Mouse (Mus musculus) adrenal gland, adult 18-20 months (tissue): Measurements from ENCODE around the gene Rnf151. TPM values are rescaled to one million over a fixed set of nuclear protein-coding genes. Genes with fewer than 3 reads are reported as not detected.
"Not testable (repeated sequence)": the region's sequence is repeated elsewhere in the genome, so short reads cannot be mapped to it uniquely, and the experiment has no call there.

Experiments
- DNase-seq, 2 experiments: peaks; one replicate each; pipeline ENCODE4 v3.0.0; 2021 to 2022; ENCODE audit warnings: low spot score in 2 of 2
- total RNA-seq, 2 experiments: library from RNA; stranded (reverse); gene quantifications; 1 replicate in 1 of 2; 2 replicates in 1 of 2; pipeline ENCODE4 v1.2.3; 2021

Gene Rnf151
- total RNA-seq, 2 experiments from 2014 or later: not detected

- DNase-seq: no peak
Measured at GRCm38 (mm10) chr17:24733434-24734050, 15.7 kb upstream of the Rnf151 start.

- no peak for DNase-seq
Measured at GRCm38 (mm10) chr17:24732233-24732935, 14.5 kb upstream of the Rnf151 start.

- DNase-seq: no peak
Measured at GRCm38 (mm10) chr17:24730787-24731186, 12.9 kb upstream of the Rnf151 start.

- DNase-seq: no peak
Measured at GRCm38 (mm10) chr17:24729067-24729466, 11.2 kb upstream of the Rnf151 start.

GRCm38 (mm10) chr17:24728184-24728583, 10.3 kb upstream of the Rnf151 start:
- no peak for DNase-seq

- DNase-seq: no peak
Measured at GRCm38 (mm10) chr17:24727618-24728017, 9.8 kb upstream of the Rnf151 start, which contains the start of gene Rpl3l. Gene Rpl3l (plus strand): TSS chr17:24727820.

- DNase-seq: no peak
Measured at GRCm38 (mm10) chr17:24725637-24726390, 8.0 kb upstream of the Rnf151 start.

GRCm38 (mm10) chr17:24724184-24724583, 6.3 kb upstream of the Rnf151 start, which contains the start of gene Ndufb10:
Gene Ndufb10 (minus strand): TSS chr17:24724478.
- peak; percentile 98 to 99 for DNase-seq

- DNase-seq: no peak
Measured at GRCm38 (mm10) chr17:24723881-24724180, 6.0 kb upstream of the Rnf151 start.

- no peak for DNase-seq
Measured at GRCm38 (mm10) chr17:24723122-24723880, 5.4 kb upstream of the Rnf151 start.

- DNase-seq: no peak
Measured at GRCm38 (mm10) chr17:24722220-24722924, 4.5 kb upstream of the Rnf151 start.

- not testable (repeated sequence) for DNase-seq
Measured at GRCm38 (mm10) chr17:24721383-24721955, 3.6 kb upstream of the Rnf151 start.

GRCm38 (mm10) chr17:24720616-24721015, 2.8 kb upstream of the Rnf151 start:
- DNase-seq: not testable (repeated sequence)

- peak; percentile 95 to 96 for DNase-seq
Measured at GRCm38 (mm10) chr17:24719494-24720222, 1.8 kb upstream of the Rnf151 start.

GRCm38 (mm10) chr17:24718938-24719337, 1.1 kb upstream of the Rnf151 start:
- DNase-seq: not testable (repeated sequence)

GRCm38 (mm10) chr17:24716166-24716682, 1.6 kb downstream of the Rnf151 start:
- DNase-seq: no peak

- DNase-seq: no peak
Measured at GRCm38 (mm10) chr17:24715556-24715955, 2.3 kb downstream of the Rnf151 start.

- DNase-seq: no peak
Measured at GRCm38 (mm10) chr17:24708646-24709045, 9.2 kb downstream of the Rnf151 start.

GRCm38 (mm10) chr17:24707801-24708425, 9.9 kb downstream of the Rnf151 start:
- DNase-seq: no peak
